Mouse (Mus musculus) C3H10T1/2 (cell line): ENCODE measurements around the gene Ccl8. TPM values are rescaled to one million over a fixed set of nuclear protein-coding genes. Genes with fewer than 3 reads are reported as not detected.

ENCODE experiments used
- polyA plus RNA-seq, 2 experiments: library from polyadenylated mRNA; unstranded; fragments of >200 nt; fragmentation: generic; extraction: Trizol; gene quantifications; one replicate each; pipeline ENCODE4 v1.2.1; 2012; ENCODE audit warnings: missing spikeins in 2 of 2

The Ccl8 gene
- under 1 TPM; 0.39 to 0.47 TPM for polyA plus RNA-seq

GRCm38 (mm10) chr11:82114885-82115284, at the start of gene Ccl8:
Gene Ccl8 (plus strand): TSS chr11:82115185.

GRCm38 (mm10) chr11:82101529-82101928, 13.5 kb upstream of the Ccl8 start, which contains the start of gene Ccl12:
Gene Ccl12 (plus strand): TSS chr11:82101845.

Other genes starting within 250 kb of the Ccl8 start
- gene Asic2, start 146.7 kb upstream of the Ccl8 start, polyA plus RNA-seq = not detected
- 10 to 100 TPM; 24.3 to 62.8 TPM for gene Ccl2, start 79.6 kb upstream of the Ccl8 start, polyA plus RNA-seq
- not detected for gene Gm17268, start 76.6 kb upstream of the Ccl8 start, polyA plus RNA-seq
- gene Ccl7, start 69.5 kb upstream of the Ccl8 start, polyA plus RNA-seq = 10 to 100 TPM in 1 of 2 experiments, 1 to 10 TPM in 1; 5.8 to 18.1 TPM
- gene Ccl11, start 57.4 kb upstream of the Ccl8 start, polyA plus RNA-seq = under 1 TPM in 1 of 2 experiments, not detected in 1; 0.31 TPM
- gene Ccl12, start 13.3 kb upstream of the Ccl8 start, polyA plus RNA-seq = not detected
- under 1 TPM in 1 of 2 experiments, not detected in 1; 0.12 TPM for gene Ccl1, start 190.5 kb downstream of the Ccl8 start, polyA plus RNA-seq